Mouse (Mus musculus) kidney, adult 11 months (tissue): ENCODE data around the gene Mrps6.
A peak's percentile ranks its signal among the peaks of the same experiment; 100 is the strongest.
"Not testable (repeated sequence)": the region's sequence is repeated elsewhere in the genome, so short reads cannot be mapped to it uniquely, and the experiment has no call there.

Experiments used
- DNase-seq: peaks from one replicate; pipeline ENCODE4 v3.0.0; 2022

Gene Mrps6

GRCm38 (mm10) chr16:92064801-92065200 is 6.7 kb downstream of the Mrps6 start:
- DNase-seq: no peak

DNA sequence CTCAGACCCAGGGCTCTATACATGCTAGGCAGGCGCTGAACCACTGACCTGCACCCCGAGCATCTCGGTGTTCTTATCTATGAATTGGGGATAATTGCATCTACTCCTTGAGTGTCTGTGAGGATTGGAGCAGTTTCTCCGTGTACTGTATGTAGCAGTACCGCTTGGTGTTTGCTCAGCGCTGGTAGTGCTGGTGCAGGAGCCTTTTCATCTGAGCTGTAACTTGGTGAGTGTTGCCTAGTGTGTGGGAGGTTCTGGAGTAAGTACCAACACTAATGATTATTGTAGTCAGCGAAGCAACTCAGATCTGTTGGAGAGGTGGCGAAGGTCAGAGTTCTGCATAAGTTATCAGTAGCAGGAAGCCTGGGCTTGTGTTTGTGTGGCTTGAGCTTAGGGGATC is 12.3 kb downstream of the Mrps6 start:
- DNase-seq: no peak

DNA sequence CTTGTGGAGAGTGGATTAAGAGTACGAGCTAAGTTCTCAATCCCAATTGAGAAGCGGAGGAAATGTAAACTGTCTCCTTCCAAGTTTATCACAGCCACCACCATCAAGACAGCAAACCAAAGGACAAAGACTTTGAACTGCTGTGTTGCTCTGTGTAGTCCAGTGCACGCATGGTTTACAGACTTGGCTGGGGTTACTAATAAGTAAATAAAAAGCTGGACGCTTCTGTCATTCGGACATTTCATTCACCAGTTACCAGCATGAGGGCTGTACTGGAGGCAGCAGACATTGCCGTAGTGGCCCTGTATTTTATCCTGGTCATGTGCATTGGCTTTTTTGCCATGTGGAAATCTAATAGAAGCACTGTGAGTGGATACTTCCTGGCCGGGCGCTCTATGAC is 18.7 kb downstream of the Mrps6 start:
- no peak for DNase-seq

DNA sequence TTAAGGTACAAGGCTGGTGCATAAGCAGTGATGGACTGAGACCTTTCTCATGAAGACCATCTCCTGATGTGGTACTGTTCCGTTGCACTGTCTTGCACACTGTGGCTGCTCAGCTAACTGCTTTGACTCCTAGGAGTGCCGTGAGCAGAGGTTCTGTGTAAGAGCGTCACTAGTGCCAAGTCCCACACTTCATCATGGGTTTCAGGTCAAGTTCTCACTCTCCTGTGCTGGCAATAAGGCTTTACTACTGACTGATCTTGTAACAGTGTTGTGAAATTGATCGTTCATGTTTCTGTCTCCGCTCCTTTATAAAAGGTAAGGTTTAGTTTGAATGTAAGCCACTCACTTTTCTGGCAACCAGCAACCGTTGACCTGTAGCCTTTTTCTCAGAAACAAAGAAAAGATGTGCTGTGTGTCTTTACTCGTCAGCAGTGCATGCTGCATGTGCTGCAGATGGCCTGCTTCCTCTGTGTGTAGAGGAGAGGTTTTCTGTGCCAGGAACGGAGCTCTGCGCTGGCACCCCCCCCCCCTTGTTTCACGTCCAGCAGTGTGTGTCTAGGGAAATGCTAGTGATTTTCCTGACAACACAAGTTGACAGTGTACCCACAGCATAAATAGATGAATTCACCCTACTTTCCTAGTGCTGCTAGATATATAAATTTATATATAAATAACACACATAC is 25.8 kb downstream of the Mrps6 start:
- DNase-seq: no peak

DNA sequence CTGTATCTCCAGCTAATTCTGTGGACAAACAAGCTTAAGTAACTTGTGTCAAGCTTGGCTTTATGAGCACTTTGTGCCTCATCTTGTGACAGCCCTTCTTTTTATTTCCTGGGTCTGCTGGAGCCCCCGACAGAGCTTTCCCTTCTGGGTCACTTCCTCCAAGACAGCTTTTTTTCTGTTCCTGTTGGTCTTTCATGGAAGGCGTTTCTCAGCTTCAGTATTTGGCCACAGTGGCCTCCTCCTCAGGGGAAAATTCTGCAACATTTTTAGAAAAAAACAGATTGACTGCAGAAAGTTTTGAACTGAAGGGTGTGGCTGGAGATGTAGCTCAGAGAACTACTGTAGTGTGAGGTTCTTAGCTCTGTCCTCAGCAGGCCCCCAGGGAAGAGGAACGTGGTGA is 31.2 kb downstream of the Mrps6 start:
- DNase-seq: no peak

- no peak for DNase-seq
Observed at GRCm38 (mm10) chr16:92091876-92092275, 33.8 kb downstream of the Mrps6 start.

DNA sequence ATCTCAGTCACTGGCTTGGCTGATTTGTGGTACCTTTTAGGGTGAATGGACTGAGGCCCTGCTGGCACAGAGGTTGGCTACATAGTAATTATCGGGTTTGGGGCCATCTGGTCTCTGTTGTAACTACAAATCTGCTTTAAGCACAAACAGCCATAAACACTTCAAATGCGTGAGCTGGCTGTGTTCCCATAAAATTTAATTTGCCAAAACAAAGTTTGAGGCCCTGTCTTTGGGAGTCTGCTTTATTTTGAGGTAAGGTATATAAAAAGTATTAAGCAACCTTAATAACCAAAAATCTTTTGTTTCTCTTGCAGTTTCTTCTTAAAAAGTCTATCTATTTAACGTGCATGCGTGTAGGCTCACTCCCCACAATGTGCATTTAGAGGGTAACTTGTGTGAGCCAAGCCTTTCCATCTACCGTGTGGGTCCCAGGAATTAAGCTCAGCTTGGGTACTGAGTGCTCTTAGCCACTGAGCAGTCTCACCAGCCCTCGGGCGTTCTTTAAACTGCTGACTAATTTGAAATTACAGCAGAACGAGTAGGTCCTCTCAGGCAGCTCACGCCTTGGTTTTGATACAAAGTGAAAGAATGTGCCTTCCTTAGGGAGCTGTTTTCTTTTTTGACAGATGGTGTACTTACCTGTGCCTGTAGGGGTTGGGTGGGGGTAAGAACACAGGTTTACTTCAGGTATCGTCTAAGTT is 40.4 kb downstream of the Mrps6 start:
- DNase-seq: no peak

DNA sequence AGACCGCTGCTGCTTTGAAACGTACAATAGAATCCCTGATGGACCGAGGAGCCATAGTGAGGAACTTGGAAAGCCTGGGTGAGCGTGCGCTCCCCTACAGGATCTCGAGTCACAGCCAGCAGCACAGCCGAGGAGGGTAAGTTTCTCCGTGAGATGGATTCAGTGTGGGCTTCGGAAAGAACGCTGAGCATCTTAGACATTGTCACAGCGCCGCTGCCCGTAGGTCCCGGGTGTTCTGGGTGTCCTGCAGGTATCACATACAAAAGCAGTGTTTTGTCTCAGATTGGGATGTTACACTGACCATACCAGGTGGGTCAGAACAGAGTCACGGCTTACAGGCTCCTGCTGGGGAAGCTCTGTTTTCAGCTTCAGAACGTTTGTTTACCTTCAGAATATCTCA is 41.5 kb downstream of the Mrps6 start:
- DNase-seq: no peak

DNA sequence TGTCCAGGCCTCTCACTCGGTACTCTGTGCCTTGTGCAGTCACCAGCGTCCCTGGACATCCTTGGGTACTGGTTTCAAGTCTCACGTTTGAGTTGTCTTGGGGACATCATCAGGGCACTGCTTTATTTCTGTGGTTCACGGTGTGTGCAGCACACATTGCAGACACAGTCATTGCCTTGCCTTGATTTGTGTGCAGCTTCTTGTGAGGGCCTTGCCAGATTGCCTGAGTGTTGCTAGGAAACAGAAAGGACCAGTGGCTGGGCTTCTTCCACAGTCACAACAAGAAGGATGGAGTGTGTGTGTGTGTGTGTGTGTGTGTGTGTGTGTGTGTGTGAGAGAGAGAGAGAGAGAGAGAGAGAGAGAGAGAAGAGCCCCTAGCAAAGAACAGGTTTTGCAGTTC is 42.0 kb downstream of the Mrps6 start:
- DNase-seq: no peak

DNA sequence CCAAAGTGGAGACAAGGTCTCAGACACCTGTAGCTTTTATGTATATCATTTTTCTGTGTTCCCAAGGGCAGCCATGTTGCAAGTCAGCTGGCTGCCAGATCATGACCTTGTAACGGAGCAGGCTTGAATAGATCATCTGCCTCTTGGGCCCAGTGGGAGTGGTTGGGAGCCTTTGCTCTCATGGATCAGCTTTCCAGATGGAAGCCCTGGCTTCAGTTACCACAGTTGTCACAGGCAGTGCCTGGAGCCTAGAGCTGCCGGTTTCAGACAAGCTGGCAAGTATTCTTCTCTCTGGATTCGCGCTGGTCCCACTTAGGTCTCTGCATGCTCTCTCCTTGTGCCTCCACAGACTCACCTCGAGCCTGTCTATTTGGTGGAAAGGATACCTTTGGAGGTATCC is 44.0 kb downstream of the Mrps6 start:
- DNase-seq: no peak

- not testable (repeated sequence) for DNase-seq
Observed at GRCm38 (mm10) chr16:92102931-92103330, 44.9 kb downstream of the Mrps6 start.

DNA sequence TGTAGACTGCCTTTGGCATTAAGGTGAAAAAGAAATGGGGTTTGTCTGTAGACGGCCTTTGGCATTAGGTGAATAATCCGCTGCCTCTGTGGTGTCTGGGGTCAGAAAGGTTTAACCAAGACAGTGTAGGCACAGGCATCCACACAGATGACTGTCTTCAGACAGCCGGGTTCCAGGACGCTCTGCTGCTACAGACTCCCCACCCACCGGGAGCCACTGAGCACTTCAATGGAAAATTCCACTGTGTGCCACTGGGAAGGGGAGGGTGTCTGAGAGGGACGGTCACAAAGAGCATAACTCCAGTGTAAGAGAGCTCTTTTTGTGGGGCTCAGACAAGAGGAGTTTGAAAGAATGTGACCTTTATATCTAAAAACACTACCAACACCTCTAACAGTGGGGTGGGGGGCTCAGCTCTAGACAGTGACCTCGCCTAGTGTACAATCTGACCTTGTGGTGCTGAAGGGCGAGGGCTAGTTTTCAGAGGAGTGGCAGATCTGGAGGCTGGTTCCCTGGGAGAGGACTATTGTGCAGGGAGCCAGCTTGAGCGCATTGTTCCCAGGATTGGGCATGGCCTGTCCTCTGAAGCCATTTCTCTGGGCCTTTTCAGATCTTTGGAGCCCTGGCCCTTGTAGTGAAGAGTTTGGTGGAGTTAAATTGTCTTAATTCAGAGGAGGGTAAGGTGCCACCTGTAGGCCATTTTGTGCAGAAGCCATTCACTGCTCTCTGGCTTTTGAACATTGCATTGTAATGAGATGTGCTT is 45.7 kb downstream of the Mrps6 start:
- peak; percentile 52 for DNase-seq

DNA sequence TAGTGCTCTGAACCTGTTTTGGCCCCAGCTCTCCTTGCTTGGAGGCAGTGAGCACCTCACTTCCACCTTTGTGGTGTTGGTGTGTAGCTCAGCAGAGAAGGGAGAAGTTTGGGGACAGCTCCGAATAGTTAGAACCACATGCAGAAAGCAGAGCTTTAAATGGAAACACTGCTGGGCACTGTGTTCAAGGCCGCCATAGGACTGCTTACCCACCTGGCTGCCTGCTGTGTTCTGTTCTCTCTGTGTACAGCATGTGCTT is 46.2 kb downstream of the Mrps6 start:
- no peak for DNase-seq

- DNase-seq: no peak
Observed at GRCm38 (mm10) chr16:92104951-92105350, 46.9 kb downstream of the Mrps6 start.

DNA sequence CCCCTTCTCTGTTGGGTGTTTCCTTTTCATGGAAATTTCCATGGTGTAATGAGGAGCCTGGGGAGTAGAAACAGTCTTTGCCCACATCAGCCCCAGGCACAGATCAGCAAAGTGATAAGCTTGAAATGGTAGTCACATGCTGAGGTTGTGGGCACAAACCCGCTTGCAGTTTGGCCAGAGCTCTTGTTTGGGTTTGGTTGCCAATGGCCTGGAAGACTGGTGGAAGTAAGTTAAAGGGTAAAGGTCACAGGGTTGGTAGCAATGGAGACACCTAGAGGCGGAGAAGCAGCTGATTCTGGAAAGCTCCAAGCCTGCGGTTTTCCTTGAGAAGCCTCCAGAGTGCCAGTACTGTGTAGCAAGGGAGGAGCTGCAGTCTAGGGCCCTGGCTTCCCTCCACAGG is 47.6 kb downstream of the Mrps6 start:
- DNase-seq: peak; percentile 81

DNA sequence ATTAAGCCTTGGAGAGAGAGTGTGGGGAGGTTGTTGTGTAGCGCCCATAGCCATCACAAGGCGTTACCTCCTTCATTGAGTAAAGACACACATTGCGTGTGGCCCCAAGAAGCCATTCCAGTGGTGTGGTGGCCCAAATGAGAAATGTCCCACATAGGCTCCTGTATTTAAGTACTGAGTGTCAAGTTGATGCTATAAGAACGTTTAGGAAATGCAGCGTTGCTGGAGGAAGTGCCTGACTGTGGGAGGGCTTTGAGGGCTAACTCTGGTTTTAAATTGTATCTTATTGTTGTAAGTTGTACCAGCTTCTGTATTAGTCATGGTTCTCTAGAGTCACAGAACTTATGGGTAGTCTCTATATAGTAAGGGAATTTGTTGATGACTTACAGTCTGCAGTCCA is 49.3 kb downstream of the Mrps6 start:
- DNase-seq: no peak

- DNase-seq: peak; percentile 55
Observed at GRCm38 (mm10) chr16:92114706-92115241, 56.7 kb downstream of the Mrps6 start.

DNA sequence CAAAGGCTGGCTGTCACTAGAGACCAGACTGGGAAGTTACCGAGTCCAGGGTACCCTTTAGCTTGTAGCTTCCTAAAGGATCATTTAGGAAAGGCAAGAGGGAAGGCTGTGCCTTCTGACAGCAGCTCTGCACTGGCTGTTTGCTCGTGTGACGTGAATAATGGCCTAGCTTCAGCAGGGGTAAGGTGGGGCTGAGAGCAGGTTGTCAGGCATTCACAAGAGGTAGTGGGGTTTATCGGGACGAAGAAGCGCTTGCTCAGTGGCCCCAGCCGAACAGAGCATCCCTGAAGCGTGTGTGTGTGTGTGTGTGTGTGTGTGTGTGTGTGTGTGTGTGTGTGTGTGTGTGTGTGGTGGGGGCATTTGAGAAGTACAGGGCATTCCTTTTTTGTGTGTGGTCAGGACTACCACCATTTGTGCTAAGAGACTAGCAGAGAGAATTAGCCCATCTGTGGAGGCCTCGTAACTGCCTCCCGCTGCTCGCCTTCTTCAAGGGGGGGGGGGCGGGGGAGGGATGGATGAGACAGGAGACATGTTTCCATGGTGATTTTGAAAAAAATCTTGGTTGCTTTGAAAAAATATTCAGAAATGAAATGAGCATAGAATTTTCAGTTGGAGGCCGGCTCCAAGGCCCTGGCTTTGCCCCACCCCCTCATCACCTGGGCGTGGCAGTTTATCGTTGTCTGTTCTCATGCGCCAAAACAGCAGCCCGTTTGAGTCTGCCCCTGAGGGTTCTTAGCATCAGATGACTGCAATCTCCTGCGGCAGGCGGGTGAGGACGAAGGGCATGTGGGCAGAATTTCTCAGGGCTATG is 57.7 kb downstream of the Mrps6 start:
- DNase-seq: no peak

GRCm38 (mm10) chr16:92117337-92118209 is 59.5 kb downstream of the Mrps6 start:
- no peak for DNase-seq

GRCm38 (mm10) chr16:92119013-92119515 is 61.0 kb downstream of the Mrps6 start:
- DNase-seq: no peak

DNA sequence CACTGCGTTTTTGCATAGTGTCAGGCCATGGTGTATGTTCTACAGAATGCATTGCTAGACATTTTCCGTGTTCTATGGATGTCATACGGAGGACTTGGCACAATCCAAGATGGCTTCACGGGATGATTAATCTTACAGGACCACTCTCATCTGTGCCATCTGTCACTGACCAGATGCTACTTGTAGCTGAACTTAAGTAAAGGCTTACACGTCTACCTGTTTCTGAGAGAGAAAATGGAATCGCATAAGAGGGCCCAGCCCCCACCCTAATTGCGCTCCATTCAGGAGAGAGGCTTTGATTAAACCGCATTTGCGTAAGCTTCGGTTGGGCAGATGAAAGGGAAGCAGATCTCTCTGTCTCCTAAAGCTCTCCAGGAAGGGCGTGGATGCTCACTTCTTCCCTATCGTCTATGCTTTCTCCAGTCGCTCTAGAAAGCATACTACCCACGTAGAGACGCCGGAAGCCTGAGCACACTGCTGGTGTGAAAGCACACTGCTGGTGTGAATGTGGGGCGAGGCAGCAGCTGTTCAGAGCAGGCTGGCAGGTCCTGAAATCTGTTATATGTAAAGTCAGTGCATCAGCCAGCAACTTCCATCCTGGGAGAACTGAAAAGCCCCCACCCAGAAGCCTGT is 62.9 kb downstream of the Mrps6 start:
- no peak for DNase-seq
